Mouse (Mus musculus): ENCODE measurements around the gene Gm28729.

DNA sequence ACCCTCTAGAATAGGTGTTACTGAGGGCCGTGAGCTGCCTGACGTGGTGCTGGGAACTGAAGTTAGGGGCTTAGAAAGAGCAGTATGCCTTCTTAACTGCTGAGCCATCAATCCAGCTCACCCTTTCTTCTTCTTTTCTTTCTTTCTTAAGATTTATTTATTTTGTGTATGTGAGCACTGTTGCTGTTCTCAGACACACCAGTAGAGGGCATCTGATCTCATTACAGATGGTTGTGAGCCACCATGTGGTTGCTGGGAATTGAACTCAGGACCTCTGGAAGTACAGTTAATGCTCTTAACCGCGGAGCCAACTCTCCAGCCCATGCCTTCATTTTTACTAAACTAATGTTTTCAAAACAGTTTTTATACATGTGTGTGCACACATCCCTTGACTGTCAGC lies 38.4 kb upstream of the Gm28729 start:
- peak; percentile 55 for TF ChIP-seq CTCF (conservative IDR thresholded peaks at IDR 0.05; ENCODE audit: low read length)
- no peak for TF ChIP-seq POU5F1 (IDR thresholded peaks at IDR 0.05; ENCODE audit: borderline replicate concordance, low read length)
- no peak for TF ChIP-seq NANOG (IDR thresholded peaks at IDR 0.05; ENCODE audit: borderline replicate concordance, low read length)
